Mouse (Mus musculus): ENCODE measurements around the gene Pacs2. TPM values are rescaled to one million over a fixed set of nuclear protein-coding genes. Genes with fewer than 3 reads are reported as not detected.

Gene Pacs2
- polyA plus RNA-seq, 1 experiment from 2014 or later = 19.0 TPM

DNA sequence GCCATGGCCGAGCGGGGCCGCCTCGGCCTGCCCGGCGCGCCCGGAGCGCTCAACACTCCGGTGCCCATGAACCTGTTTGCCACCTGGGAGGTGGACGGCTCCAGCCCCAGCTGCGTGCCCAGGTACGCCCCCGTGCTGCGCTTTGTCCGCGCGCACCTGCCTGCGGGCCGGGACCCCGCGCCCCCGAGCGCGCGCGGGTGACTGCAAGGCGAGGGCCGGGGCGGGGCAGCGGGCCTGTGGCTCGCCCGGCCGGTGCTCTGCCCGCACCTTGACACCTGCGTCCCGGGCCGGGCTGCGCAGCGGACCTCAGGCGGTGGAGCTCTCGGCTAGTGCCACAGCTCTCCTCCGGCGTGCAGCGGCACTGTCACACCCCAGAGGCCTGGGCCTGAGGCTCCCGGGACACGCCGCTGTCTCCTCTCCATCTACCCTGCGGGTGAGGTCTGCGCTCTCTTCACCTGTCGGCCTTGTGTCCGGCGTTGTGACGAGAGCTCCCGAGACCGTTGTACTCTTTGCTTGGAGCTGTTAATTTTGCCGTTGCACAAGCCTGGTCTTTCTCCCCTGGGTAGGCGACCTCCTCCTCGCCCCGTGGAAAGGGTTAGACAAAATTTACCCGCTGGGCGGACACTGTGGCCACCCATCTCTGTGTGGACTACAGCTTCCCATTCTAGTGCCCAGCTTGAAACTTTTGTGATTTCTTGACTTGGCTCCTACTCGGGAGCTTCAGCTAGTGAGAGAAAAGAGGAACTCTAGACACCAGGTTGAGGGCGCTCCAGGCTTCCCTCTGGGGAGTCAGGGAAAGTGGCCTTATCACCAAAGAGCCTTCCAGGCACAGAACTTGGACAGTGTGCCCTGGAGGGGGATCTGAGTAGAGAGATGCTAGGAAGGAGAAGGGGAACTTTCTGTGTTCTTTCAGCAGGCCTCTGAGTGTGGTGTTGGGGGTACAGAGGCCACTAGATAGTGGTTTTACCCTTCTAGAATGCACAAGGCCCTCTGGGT lies 551 bp downstream of the Pacs2 start:
- Histone ChIP-seq H3K27ac (peak overlapping the region; percentile 52), H3K9ac (peak overlapping the region; percentile 91)

DNA sequence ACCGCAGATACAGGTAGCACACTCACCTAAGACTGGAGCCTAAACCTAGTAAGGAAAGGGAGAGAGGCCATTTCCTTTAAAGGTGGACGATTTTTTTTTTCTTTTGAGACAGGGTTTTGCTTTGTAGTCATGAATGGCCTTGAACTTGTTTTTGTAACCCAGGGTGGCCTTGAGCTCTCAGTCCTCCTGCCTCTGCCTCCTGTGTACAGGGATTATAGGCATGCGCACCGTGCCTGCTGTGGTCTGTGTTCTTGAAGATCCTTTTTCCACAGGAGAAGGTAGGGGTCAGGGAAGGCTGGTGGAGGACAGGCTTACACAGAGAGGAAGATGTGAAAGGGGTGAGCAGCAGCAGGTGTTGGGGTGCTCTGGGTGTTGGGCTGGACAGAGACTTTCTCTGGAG lies 1.6 kb downstream of the Pacs2 start:
- Histone ChIP-seq H3K4me3 (peak overlapping the region; percentile 81; the same call in 1 of the 2 replicates), H3K4me2 (replicated peaks) (peak overlapping the region; percentile 92), H3K9ac (peak overlapping the region; percentile 91; the same call in 1 of the 2 replicates), H3K27ac (0 out of 2 replicates have a peak overlapping the region, but pooled peaks have one; percentile 3), H3K36me3 (peaks cover 4% of the 10 kb centered on the region; the same call in 1 of the 2 replicates), H3K27me3 (no peaks in the 10 kb centered on the region), H3K4me1 (peaks cover 28% of the 10 kb centered on the region), H3K9me3 (no peaks in the 10 kb centered on the region)
- 77% methylated on average over 4 of the region's 4 CpGs for WGBS
- no peak for ATAC-seq (ENCODE audit: insufficient number of reproducible peaks, insufficient read depth, low FRiP score, low TSS enrichment)

More for the DNA sequence above, 551 bp downstream of the Pacs2 start:
- WGBS = under 1% methylated on average over 63 of the region's 64 CpGs
- Histone ChIP-seq H3K27me3 (no peaks in the 10 kb centered on the region), H3K9me3 (no peaks in the 10 kb centered on the region), H3K4me1 (peaks cover 28% of the 10 kb centered on the region), H3K36me3 (no peaks in the 10 kb centered on the region), H3K4me3 (peak overlapping the region; percentile 81), H3K4me2 (replicated peaks) (peak overlapping the region; percentile 92)
- ATAC-seq (ENCODE audit: insufficient number of reproducible peaks, insufficient read depth, low FRiP score, low TSS enrichment) = 0 out of 2 replicates have a peak, but pooled peaks have one; percentile 31

DNA sequence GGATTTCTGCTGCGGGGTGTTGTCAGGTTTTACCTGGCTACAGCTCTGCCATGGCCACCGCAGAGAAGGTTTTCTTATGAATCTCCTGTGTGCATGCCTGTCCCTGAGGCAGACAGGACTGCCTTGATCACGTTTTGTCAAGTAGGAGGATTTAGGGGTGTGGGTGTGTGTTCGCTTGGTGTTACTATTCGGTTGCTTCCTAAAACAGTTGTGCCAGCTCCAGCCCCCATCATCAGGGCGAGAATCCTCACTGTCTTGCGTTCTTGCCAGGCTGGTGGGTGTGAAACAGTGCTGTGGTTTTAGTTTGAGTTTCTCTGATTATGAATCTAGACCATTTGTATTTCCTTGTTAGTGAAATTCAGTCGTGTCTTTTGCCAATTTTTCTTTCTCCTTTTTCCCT lies 2.7 kb downstream of the Pacs2 start:
- 0 out of 2 replicates have a peak overlapping the region, but pooled peaks have one; percentile 1 for H3K4me2 ChIP-seq (replicated peaks)
- WGBS = 73% methylated on average over 8 of the region's 8 CpGs
- H3K4me1 ChIP-seq = peaks cover 28% of the 10 kb centered on the region
- H3K36me3 ChIP-seq = peaks cover 7% of the 10 kb centered on the region; the same call in 1 of the 2 replicates
- H3K4me3 ChIP-seq = no peak overlapping the region
- no peaks in the 10 kb centered on the region for H3K27me3 ChIP-seq
- ATAC-seq (ENCODE audit: insufficient number of reproducible peaks, insufficient read depth, low FRiP score, low TSS enrichment) = no peak
- no peak overlapping the region for H3K9ac ChIP-seq
- no peak overlapping the region for H3K27ac ChIP-seq
- no peaks in the 10 kb centered on the region for H3K9me3 ChIP-seq

DNA sequence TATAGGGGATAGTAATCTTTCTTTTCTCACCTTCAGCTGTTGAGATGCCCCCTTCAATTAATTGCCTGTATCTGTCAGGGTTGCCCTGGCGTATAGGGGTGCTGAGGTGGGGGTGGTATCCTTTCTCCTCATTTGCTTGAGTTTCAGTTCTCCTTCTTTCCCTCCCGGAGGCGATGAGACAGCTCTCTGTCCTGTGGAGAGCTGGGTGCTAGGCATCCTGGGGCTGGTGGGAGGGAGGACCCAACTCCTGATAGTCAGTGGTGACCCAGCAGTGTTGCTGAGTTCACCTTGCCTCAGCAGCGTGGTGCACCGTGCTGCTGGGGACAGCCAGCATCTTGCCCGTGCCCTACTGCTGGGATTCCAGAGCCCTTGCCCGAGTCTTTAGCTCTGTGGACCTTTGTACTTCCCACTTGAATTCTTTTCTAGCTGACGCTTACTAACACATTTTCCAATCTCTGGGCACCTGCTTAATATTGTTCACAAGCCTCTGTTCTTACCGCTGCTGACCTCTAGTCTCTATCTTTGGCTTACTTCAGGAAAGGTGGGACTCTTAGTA lies 3.2 kb downstream of the Pacs2 start:
- H3K36me3 ChIP-seq = peaks cover 7% of the 10 kb centered on the region; the same call in 1 of the 2 replicates
- H3K9me3 ChIP-seq = no peaks in the 10 kb centered on the region
- no peak overlapping the region for H3K4me2 ChIP-seq (replicated peaks)
- 75% methylated on average over 9 of the region's 9 CpGs for WGBS
- H3K4me3 ChIP-seq = no peak overlapping the region
- no peak overlapping the region for H3K27ac ChIP-seq
- ATAC-seq (ENCODE audit: insufficient number of reproducible peaks, insufficient read depth, low FRiP score, low TSS enrichment) = no peak
- H3K4me1 ChIP-seq = peaks cover 28% of the 10 kb centered on the region
- no peaks in the 10 kb centered on the region for H3K27me3 ChIP-seq
- H3K9ac ChIP-seq = no peak overlapping the region

DNA sequence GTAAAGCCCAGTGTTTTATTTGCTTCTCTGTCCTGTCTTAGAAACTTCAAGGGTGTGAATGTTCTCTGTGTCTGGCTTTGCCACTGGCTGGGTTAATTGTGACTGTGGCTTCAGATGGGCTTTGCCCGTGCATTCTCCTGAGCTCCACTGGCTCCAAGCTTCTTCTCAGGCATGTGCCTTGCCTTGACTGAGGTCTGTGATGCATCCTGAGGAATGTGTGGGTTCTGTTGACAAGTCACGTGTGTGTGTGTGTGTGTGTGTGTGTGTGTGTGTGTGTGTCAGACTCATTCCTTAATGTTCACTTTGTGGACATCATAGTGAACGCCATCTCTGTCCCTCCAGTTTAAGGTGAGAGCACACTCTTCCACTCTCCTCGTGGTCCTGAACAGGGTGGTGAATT lies 4.5 kb downstream of the Pacs2 start:
- Histone ChIP-seq H3K27ac (no peak overlapping the region), H3K36me3 (peaks cover 7% of the 10 kb centered on the region; the same call in 1 of the 2 replicates), H3K4me2 (replicated peaks) (no peak overlapping the region), H3K27me3 (no peaks in the 10 kb centered on the region), H3K9me3 (no peaks in the 10 kb centered on the region), H3K4me3 (no peak overlapping the region), H3K4me1 (peaks cover 16% of the 10 kb centered on the region), H3K9ac (no peak overlapping the region)
- no peak for ATAC-seq (ENCODE audit: insufficient number of reproducible peaks, insufficient read depth, low FRiP score, low TSS enrichment)
- WGBS = 90% methylated on average over 4 of the region's 4 CpGs

DNA sequence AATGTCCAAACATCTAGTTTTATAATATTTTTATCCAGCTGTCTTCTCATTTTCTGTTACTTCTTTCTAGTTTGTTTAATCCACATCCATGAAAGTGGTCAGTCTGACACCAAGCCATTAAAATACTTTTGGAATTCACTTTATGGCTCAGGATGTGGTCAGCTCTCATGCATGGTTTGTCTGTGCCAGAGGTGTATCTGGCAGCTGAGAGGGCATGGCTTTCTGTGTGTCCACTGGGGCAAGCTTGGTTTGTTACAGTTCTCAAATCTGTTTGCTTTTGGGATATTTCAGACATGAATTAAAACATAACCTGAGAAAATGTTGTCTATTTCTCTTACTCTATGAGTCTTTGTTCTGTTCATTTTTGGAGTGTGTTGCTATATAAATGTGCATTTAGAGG lies 7.2 kb downstream of the Pacs2 start:
- no peak overlapping the region for H3K4me2 ChIP-seq (replicated peaks)
- H3K9me3 ChIP-seq = no peaks in the 10 kb centered on the region
- H3K9ac ChIP-seq = no peak overlapping the region
- no peaks in the 10 kb centered on the region; the same call in 1 of the 2 replicates for H3K4me1 ChIP-seq
- no peak for ATAC-seq (ENCODE audit: insufficient number of reproducible peaks, insufficient read depth, low FRiP score, low TSS enrichment)
- H3K27ac ChIP-seq = no peak overlapping the region
- H3K27me3 ChIP-seq = no peaks in the 10 kb centered on the region
- H3K36me3 ChIP-seq = peaks cover 18% of the 10 kb centered on the region
- H3K4me3 ChIP-seq = no peak overlapping the region

DNA sequence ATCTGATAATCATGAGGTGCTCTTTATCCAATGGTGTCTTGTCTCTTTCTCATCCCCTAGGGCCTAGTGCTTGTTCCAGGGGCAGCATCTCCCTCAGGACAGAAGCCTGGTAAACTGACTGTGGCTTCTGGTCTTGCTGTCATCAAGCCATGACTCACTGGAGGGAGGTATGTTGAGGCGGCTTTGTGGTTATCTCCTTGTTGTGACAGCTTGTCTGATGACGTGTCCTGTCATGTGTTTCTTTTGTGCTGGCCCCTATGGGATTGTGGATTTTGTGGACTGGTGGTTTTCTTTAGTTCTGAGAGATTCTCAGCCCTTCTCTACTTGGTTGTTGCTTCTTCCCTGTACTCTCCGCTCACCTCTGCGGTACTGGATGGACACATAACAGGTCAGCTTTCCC lies 8.8 kb downstream of the Pacs2 start:
- Histone ChIP-seq H3K9ac (no peak overlapping the region), H3K27ac (no peak overlapping the region), H3K27me3 (no peaks in the 10 kb centered on the region), H3K4me2 (replicated peaks) (no peak overlapping the region), H3K36me3 (peaks cover 21% of the 10 kb centered on the region), H3K4me1 (no peaks in the 10 kb centered on the region), H3K4me3 (no peak overlapping the region), H3K9me3 (no peaks in the 10 kb centered on the region)
- WGBS = 80% methylated on average over 4 of the region's 4 CpGs
- no peak for ATAC-seq (ENCODE audit: insufficient number of reproducible peaks, insufficient read depth, low FRiP score, low TSS enrichment)

DNA sequence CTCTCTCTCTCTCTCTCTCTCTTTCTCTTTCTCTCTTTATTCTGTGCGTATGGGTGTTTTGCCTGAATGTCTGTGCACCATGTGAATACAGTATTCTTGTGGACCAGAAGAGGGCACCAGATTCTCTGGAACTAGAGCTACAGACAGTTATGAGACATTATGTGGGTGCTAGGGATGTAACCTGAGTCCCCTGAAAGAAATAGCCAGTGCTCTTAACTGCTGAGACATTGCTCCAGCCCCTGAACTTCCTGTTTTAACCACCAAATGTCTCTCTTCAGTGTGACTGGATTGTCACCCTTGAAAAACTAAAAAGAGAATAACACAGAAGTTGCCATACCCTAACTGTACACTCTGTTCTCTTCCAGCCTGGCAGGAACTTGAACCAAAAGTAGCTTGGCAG lies 12.2 kb downstream of the Pacs2 start:
- no peak overlapping the region for H3K4me2 ChIP-seq (replicated peaks)
- H3K27me3 ChIP-seq = no peaks in the 10 kb centered on the region
- no peaks in the 10 kb centered on the region for H3K9me3 ChIP-seq
- H3K27ac ChIP-seq = no peak overlapping the region
- no peak overlapping the region for H3K9ac ChIP-seq
- peaks cover 14% of the 10 kb centered on the region for H3K36me3 ChIP-seq
- no peak for ATAC-seq (ENCODE audit: insufficient number of reproducible peaks, insufficient read depth, low FRiP score, low TSS enrichment)
- no peak overlapping the region for H3K4me3 ChIP-seq
- H3K4me1 ChIP-seq = no peaks in the 10 kb centered on the region
- WGBS = 96% methylated on average over 1 of the region's 1 CpGs

DNA sequence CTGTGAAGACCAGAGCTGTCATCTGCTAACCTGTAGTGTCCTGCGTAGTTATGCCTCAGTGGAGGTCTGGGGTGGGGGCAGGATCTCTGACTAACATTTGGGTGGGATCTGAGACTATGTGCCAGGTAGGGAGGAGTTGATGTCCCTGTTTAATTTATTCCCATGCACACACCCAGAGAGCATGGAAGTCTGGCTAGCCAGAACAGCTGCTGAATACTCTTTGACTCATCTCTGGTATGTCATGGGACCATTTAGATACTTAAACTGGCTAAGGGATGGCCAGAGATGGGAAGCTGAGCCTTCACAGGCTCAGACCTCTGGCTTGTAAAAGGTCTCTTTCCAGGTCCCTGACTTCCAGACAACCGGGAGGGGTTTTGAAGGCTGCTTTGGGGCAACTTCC lies 13.2 kb downstream of the Pacs2 start:
- H3K4me3 ChIP-seq = no peak overlapping the region
- no peak for ATAC-seq (ENCODE audit: insufficient number of reproducible peaks, insufficient read depth, low FRiP score, low TSS enrichment)
- H3K9ac ChIP-seq = no peak overlapping the region
- no peaks in the 10 kb centered on the region for H3K27me3 ChIP-seq
- WGBS = 81% methylated on average over 2 of the region's 2 CpGs
- peaks cover 14% of the 10 kb centered on the region for H3K36me3 ChIP-seq
- no peak overlapping the region for H3K4me2 ChIP-seq (replicated peaks)
- H3K27ac ChIP-seq = no peak overlapping the region
- 0 out of 2 replicates have a peak, but pooled peaks cover under 1% of the 10 kb centered on the region for H3K4me1 ChIP-seq
- no peaks in the 10 kb centered on the region for H3K9me3 ChIP-seq

DNA sequence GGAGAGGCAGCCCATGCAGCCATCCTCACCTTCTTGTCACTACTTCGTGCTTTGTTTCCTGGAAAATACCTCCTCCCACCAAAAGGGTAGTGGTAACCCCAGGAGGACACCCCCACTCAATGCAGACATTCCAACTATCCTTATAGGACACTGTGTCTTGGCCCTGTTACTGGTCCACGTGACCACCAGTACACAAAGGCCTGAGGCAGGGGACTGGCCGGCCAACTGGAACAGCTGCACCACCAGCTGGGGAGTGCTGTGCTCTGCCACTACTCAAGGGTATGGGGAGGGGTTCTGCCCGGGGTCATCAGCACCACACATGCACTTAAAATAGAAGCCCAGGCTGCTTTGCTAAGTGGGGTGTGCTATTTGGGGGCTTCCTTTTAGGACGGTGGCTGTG lies 13.8 kb downstream of the Pacs2 start:
- H3K27ac ChIP-seq = no peak overlapping the region
- no peak overlapping the region for H3K4me3 ChIP-seq
- no peak overlapping the region for H3K4me2 ChIP-seq (replicated peaks)
- H3K4me1 ChIP-seq = 0 out of 2 replicates have a peak, but pooled peaks cover 6% of the 10 kb centered on the region
- ATAC-seq (ENCODE audit: insufficient number of reproducible peaks, insufficient read depth, low FRiP score, low TSS enrichment) = peak; percentile 61; the same call in 1 of the 2 replicates
- 58% methylated on average over 5 of the region's 5 CpGs for WGBS
- H3K9ac ChIP-seq = no peak overlapping the region
- no peaks in the 10 kb centered on the region for H3K27me3 ChIP-seq
- H3K36me3 ChIP-seq = peaks cover 14% of the 10 kb centered on the region
- no peaks in the 10 kb centered on the region for H3K9me3 ChIP-seq

DNA sequence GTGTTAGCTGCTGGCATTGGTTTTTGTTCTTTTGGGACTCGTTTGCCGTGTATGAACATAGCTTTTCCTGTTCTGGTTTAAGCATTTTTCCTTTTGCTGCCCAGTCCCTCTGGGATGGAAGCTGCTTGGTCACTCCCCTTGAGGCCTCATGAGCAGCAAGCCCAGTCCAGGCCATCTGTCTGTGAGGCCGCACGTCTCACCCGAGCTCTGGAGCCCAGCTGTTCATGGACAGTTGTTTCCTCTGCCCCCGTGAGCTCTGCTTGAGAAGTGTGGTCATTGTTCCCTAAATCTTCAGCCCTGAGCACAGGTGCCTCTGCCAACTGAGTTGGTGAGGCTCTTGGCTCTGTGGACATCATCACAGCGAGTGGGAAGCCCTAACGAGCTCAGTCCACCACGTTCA lies 14.6 kb downstream of the Pacs2 start:
- Histone ChIP-seq H3K9me3 (no peaks in the 10 kb centered on the region), H3K4me3 (no peak overlapping the region), H3K27ac (no peak overlapping the region), H3K36me3 (peaks cover 14% of the 10 kb centered on the region), H3K9ac (no peak overlapping the region), H3K27me3 (no peaks in the 10 kb centered on the region), H3K4me1 (0 out of 2 replicates have a peak, but pooled peaks cover 6% of the 10 kb centered on the region), H3K4me2 (replicated peaks) (no peak overlapping the region)
- ATAC-seq (ENCODE audit: insufficient number of reproducible peaks, insufficient read depth, low FRiP score, low TSS enrichment) = no peak
- WGBS = 74% methylated on average over 9 of the region's 9 CpGs
